Mouse (Mus musculus) midbrain, postnatal 0 days (tissue): ENCODE results near the gene Afg3l1. TPM values are rescaled to one million over a fixed set of nuclear protein-coding genes. Genes with fewer than 3 reads are reported as not detected.

Experiments used
- ATAC-seq: fragments of 200-750 bp; cut with Nextera tagmentation; 2 replicates; pipeline ENCODE4 v1.8.0; 2017; ENCODE audit warnings: moderate number of reproducible peaks, mild to moderate bottlenecking, moderate TSS enrichment, moderate library complexity; ENCODE audit not compliant: low FRiP score
- DNase-seq: peaks from one replicate; pipeline ENCODE4 v3.0.0-alpha.2; 2015; ENCODE audit warnings: low spot score
- H3K27ac ChIP-seq: fragments of 300-500 bp; sonication (generic); 2 replicates; pipeline ENCODE4 v1.5.1; 2014; ENCODE audit warnings: low read depth, mild to moderate bottlenecking, low read length, mixed read lengths
- H3K27me3 ChIP-seq: fragments of 300-500 bp; sonication (generic); 2 replicates; pipeline ENCODE4 v1.6.1; 2014; ENCODE audit warnings: low read length, control low read depth, mixed read lengths; ENCODE audit not compliant: insufficient read depth
- H3K36me3 ChIP-seq: fragments of 300-500 bp; sonication (generic); 2 replicates; pipeline ENCODE4 v1.6.1; 2014; ENCODE audit warnings: low read length, control low read depth, mixed read lengths; ENCODE audit not compliant: insufficient read depth
- H3K4me1 ChIP-seq: fragments of 300-500 bp; sonication (generic); 2 replicates; pipeline ENCODE4 v1.6.1; 2014; ENCODE audit warnings: mild to moderate bottlenecking, control low read depth, antibody characterized with exemption, low read length, mixed read lengths; ENCODE audit not compliant: insufficient read depth
- H3K4me2 ChIP-seq: fragments of 300-500 bp; sonication (generic); 2 replicates; pipeline ENCODE4 v1.6.1; 2014; ENCODE audit warnings: low read depth, mild to moderate bottlenecking, low read length, mixed read lengths; ENCODE audit not compliant: poor library complexity, severe bottlenecking
- H3K4me3 ChIP-seq: fragments of 300-500 bp; sonication (generic); 2 replicates; pipeline ENCODE4 v1.5.1; 2014; ENCODE audit warnings: low read depth, mild to moderate bottlenecking, low read length, moderate library complexity
- H3K9ac ChIP-seq: fragments of 300-500 bp; sonication (generic); replicated peaks from 2 replicates; pipeline ENCODE4 v1.6.1; 2014; ENCODE audit warnings: mild to moderate bottlenecking, low read length, moderate library complexity, mixed read lengths; ENCODE audit not compliant: poor library complexity, severe bottlenecking
- H3K9me3 ChIP-seq: fragments of 300-500 bp; sonication (generic); 2 replicates; pipeline ENCODE4 v1.6.1; 2016; ENCODE audit warnings: low read length, control low read depth
- CTCF ChIP-seq: IDR thresholded peaks from 2 replicates; pipeline ENCODE4 v1.5.1; 2016; ENCODE audit warnings: antibody characterized with exemption, mild to moderate bottlenecking
- WGBS: fragments of 180-500 bp; shearing (Covaris S2); extraction: QIAGEN DNeasy Blood & Tissue Kit; methylation state at CpG from one replicate; pipeline ENCODE4 v1.1.7; 2014; 5-methylcytosine and 5-hydroxymethylcytosine counted together
- polyA plus RNA-seq: library from polyadenylated mRNA; unstranded; fragments of >200 nt; fragmentation: Nextera tagmentation; extraction: Ambion mirVana; gene quantifications from 2 replicates; pipeline ENCODE4 v1.2.1, GENCODE M21; 2015
- total RNA-seq: library from RNA; depleted of rRNA; stranded (reverse); fragments of >200 nt; gene quantifications from 2 replicates; pipeline ENCODE4 v1.2.3, GENCODE M21; 2014

Gene Afg3l1
- total and polyA plus RNA-seq, 2 experiments from 2014 or later = 15.0 to 43.5 TPM

DNA sequence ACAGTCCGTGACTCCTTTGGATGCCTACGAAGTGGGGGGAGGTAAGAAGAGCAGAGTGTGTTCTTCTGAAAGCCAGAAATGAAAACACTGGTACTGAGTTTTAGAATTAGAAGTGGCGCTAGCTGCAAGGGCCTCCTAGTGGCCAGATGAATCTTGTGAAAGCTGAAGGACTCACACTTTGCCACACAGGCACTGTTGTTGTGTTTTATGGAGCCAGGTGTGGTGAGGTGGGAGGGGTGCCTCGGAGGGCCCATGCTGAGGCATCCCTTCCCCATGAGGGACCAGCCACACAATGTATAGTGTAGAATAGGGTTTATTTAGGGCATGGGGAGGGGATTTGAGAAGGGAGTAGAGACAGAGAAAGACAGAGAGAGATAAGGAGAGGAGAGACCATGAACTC is 20.0 kb downstream of the Afg3l1 start:
- H3K27ac ChIP-seq = no peak overlapping the region
- peaks cover 83% of the 10 kb centered on the region for H3K36me3 ChIP-seq
- no peak overlapping the region for H3K9ac ChIP-seq
- no peaks in the 10 kb centered on the region for H3K9me3 ChIP-seq
- peak; percentile 34; the same call in 1 of the 2 replicates for TF ChIP-seq CTCF
- H3K27me3 ChIP-seq = no peaks in the 10 kb centered on the region
- no peak overlapping the region for H3K4me3 ChIP-seq
- ATAC-seq (no peak), DNase-seq (no peak)
- WGBS = 93% methylated on average over 4 of the region's 4 CpGs
- no peak overlapping the region for H3K4me2 ChIP-seq
- no peaks in the 10 kb centered on the region for H3K4me1 ChIP-seq

DNA sequence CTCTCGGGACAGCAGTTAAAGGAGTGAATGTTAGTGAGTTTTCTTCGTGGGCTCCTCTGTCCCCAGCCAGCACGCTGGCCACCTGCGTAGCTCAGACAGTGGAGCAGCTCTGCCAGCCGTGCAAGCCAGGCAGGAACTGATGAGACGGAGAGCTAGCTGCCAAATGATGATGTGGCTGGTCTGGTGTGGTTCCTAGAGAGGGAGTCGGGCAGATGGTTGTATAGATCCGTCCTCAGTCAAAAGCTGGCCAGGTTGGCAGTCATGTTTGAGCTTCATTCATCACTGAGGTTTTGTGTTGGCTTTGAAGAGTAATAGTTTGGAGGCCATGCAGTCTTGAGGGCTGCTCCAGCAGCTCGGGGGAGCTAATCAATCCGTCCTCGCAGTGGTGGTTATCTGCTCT is 21.3 kb downstream of the Afg3l1 start:
- H3K9ac ChIP-seq = no peak overlapping the region
- no peak for ATAC-seq
- H3K36me3 ChIP-seq = peaks cover 80% of the 10 kb centered on the region
- H3K4me2 ChIP-seq = no peak overlapping the region
- TF ChIP-seq CTCF = no peak
- WGBS = 91% methylated on average over 11 of the region's 11 CpGs
- DNase-seq = no peak
- no peaks in the 10 kb centered on the region for H3K4me1 ChIP-seq
- H3K4me3 ChIP-seq = no peak overlapping the region
- no peak overlapping the region for H3K27ac ChIP-seq
- H3K27me3 ChIP-seq = no peaks in the 10 kb centered on the region
- H3K9me3 ChIP-seq = no peaks in the 10 kb centered on the region

DNA sequence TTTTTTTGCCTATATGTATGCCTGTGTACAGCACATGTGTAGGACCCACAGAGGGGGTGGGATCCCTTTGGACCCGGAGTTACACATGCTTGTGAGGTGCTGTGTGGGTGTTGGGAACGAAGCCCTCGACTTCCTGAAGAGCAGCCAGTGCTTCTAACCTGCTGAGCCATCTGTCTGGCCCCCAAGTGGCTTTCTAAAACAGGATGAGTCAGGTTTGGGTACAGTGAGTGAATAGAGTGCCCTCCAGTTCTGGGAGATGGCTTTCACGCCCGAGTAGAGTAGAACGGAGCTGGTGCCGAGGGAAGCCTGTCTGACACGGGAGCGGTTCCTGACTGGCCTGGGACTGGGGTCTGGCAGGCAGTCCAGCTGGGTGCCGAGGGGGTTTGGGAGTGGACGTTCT is 21.9 kb downstream of the Afg3l1 start:
- Histone ChIP-seq H3K36me3 (peaks cover 75% of the 10 kb centered on the region), H3K27ac (no peak overlapping the region), H3K27me3 (no peaks in the 10 kb centered on the region), H3K4me2 (no peak overlapping the region), H3K9ac (no peak overlapping the region), H3K4me3 (no peak overlapping the region), H3K4me1 (no peaks in the 10 kb centered on the region), H3K9me3 (no peaks in the 10 kb centered on the region)
- WGBS = 93% methylated on average over 11 of the region's 11 CpGs
- no peak for TF ChIP-seq CTCF
- no peak for ATAC-seq
- no peak for DNase-seq

- DNase-seq (no peak), ATAC-seq (no peak)
- H3K27me3 ChIP-seq = no peaks in the 10 kb centered on the region
- no peaks in the 10 kb centered on the region for H3K4me1 ChIP-seq
- no peak overlapping the region for H3K4me2 ChIP-seq
- 93% methylated on average over 5 of the region's 5 CpGs for WGBS
- no peaks in the 10 kb centered on the region for H3K9me3 ChIP-seq
- no peak overlapping the region for H3K27ac ChIP-seq
- H3K36me3 ChIP-seq = peaks cover 72% of the 10 kb centered on the region
- no peak overlapping the region for H3K9ac ChIP-seq
- TF ChIP-seq CTCF = no peak
- H3K4me3 ChIP-seq = no peak overlapping the region
Observed at GRCm38 (mm10) chr8:123502192-123502591, 24.5 kb downstream of the Afg3l1 start.

DNA sequence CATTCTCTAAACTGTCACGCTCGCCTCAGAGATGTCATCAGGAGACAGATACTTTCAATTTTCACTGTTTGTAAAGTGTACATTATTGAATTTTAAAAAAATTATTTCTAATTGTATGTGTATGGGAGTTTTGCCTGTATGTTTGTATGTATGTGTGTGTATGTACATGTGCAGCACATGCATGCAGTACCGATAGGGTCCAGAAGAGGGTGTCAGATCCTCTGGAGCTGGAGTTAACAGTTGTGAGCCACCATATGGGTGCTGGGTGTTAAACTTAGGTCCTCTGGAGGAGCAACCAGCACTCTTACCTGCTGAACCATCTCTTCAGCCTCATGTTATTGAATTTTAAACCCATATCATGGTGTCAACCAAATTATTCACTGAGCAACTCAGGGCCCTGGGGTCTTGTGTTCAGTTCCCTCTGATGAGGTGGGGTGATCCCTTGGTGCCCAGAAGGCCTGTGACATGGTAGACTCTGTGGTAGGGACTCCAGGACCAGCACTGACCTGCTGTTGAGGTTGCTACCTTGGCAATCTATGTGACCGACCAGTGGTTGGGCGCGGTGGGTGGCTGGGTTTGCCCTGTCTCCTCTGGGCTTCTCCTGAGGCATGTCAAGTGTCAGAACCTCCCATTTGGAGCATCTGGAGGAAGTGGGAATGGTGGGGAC is 26.2 kb downstream of the Afg3l1 start:
- Histone ChIP-seq H3K4me1 (no peaks in the 10 kb centered on the region), H3K4me3 (no peak overlapping the region), H3K36me3 (peaks cover 79% of the 10 kb centered on the region), H3K9ac (no peak overlapping the region), H3K9me3 (no peaks in the 10 kb centered on the region), H3K27me3 (no peaks in the 10 kb centered on the region), H3K27ac (0 out of 2 replicates have a peak overlapping the region, but pooled peaks have one; percentile 32), H3K4me2 (no peak overlapping the region)
- ATAC-seq = no peak
- DNase-seq = no peak
- peak; percentile 65 for TF ChIP-seq CTCF
- WGBS = over 99% methylated on average over 6 of the region's 6 CpGs

DNA sequence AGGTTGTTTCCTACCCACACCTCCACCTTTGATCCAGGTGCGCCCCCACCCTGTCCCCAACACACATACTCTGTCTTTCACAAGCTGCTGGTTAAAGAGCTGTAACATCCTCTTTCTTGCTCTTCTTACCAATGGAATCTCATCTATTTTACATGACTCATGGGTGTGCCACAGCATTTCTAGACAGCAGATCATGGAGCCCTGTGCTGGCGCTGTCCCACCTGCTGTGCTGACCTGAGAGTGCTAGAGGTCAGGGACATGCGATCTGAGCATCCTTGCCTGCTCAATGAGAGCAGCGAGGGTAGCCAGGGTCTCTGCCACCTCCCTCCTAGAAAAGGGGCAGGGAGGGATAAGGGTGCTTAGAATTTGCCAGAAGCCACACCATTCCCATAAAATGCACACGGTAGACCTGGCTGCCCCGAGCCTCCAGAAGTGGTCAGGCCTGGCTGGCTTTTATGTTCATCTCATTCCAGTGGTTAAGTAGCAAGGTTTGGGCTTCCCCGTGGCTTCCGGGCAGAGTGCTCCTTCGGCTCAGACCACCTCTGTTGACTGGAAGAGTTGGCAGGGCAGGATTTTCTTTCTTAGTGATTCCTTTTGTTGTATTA is 27.0 kb downstream of the Afg3l1 start:
- no peaks in the 10 kb centered on the region for H3K27me3 ChIP-seq
- TF ChIP-seq CTCF = no peak
- peak overlapping the region; percentile 0; the same call in 1 of the 2 replicates for H3K27ac ChIP-seq
- H3K4me2 ChIP-seq = no peak overlapping the region
- no peaks in the 10 kb centered on the region for H3K4me1 ChIP-seq
- DNase-seq (no peak), ATAC-seq (no peak)
- H3K36me3 ChIP-seq = peaks cover 79% of the 10 kb centered on the region
- WGBS = 86% methylated on average over 9 of the region's 9 CpGs
- no peak overlapping the region for H3K9ac ChIP-seq
- no peak overlapping the region for H3K4me3 ChIP-seq
- no peaks in the 10 kb centered on the region for H3K9me3 ChIP-seq
